Mouse (Mus musculus): ENCODE data around the gene Mycl.

DNA sequence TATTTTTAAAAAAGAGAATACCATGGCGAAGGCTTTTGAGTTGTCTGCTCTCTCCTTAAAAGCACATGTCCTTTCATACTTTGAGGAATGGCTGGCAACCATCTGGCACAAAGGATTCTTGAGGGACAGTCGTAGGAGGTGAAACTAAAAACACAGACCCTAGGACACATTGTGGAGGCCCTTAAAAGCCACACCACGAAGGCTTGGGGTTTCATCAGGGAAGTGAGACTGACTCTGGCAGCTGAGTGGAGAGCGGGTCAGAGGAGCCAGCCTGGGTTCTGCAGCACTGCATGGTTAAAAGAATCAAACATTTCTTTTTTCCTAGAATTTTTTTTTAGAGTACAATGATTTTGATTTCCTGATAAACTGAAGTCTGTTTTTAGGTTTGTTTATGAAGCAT lies 31.1 kb downstream of the Mycl start:
- TF ChIP-seq CTCF (IDR thresholded peaks at IDR 0.05; ENCODE audit: low read depth, low read length) (no peak), GATA1 (IDR thresholded peaks at IDR 0.05; ENCODE audit: borderline replicate concordance, low read length) (no peak)
